Mouse (Mus musculus) liver, postnatal 0 days (tissue): ENCODE data around the gene Srsf7.

Experiments used
- CTCF ChIP-seq: sonication (generic); IDR thresholded peaks from 2 replicates; pipeline ENCODE4 v1.5.1; 2016; ENCODE audit warnings: antibody characterized with exemption, low read depth
- EP300 ChIP-seq: IDR thresholded peaks from 2 replicates; pipeline ENCODE4 v1.6.1; 2016; ENCODE audit warnings: antibody characterized with exemption, low read depth, mild to moderate bottlenecking

- TF ChIP-seq CTCF: no peak
- TF ChIP-seq EP300: no peak
Observed at GRCm38 (mm10) chr17:80152767-80153630, 54.1 kb downstream of the Srsf7 start.
